Mouse (Mus musculus): Measurements from ENCODE around the gene Prune2.

- no peak for TF ChIP-seq MAX (IDR thresholded peaks at IDR 0.05; ENCODE audit: low read depth)
- no peak for TF ChIP-seq MYOG (IDR thresholded peaks at IDR 0.05; ENCODE audit: control insufficient read depth in 1 of 3, insufficient read depth in 1 of 3, insufficient read length in 2 of 3, low read depth in 2 of 3)
- no peak for TF ChIP-seq USF1 (IDR thresholded peaks at IDR 0.05; ENCODE audit: low read depth)
- TF ChIP-seq CEBPB (IDR thresholded peaks at IDR 0.05; ENCODE audit: insufficient read depth, poor library complexity, severe bottlenecking): no peak
- TF ChIP-seq POLR2A (IDR thresholded peaks at IDR 0.05; ENCODE audit: insufficient read length, low read depth): no peak
- TF ChIP-seq TCF12 (IDR thresholded peaks at IDR 0.05; ENCODE audit: insufficient read depth, poor library complexity, severe bottlenecking): no peak
- TF ChIP-seq SRF (IDR thresholded peaks at IDR 0.05; ENCODE audit: control insufficient read depth, insufficient read length, low read depth): no peak
- no peak for TF ChIP-seq REST (IDR thresholded peaks at IDR 0.05; ENCODE audit: insufficient read depth, insufficient read length)
- TF ChIP-seq E2F4 (IDR thresholded peaks at IDR 0.05; ENCODE audit: insufficient read depth): no peak
- no peak for TF ChIP-seq POLR2AphosphoS2 (IDR thresholded peaks at IDR 0.05; ENCODE audit: insufficient read length, low read depth)
- no peak for TF ChIP-seq MYOD1 (IDR thresholded peaks at IDR 0.05; ENCODE audit: control insufficient read depth in 1 of 3, insufficient read length in 2 of 3, low read depth in 2 of 3)
Observed at GRCm38 (mm10) chr19:17169746-17170145, 213.8 kb downstream of the Prune2 start.

All from myocyte (in vitro differentiated cells).